Mouse (Mus musculus) small intestine, adult 2 months (tissue): Measurements from ENCODE around the gene Plxdc1.

Experiments
- CTCF ChIP-seq: fragments of 200-500 bp; IDR thresholded peaks from 2 replicates; pipeline ENCODE4 v1.5.1; 2012; ENCODE audit warnings: low read depth, mild to moderate bottlenecking, control low read depth, inconsistent platforms, low read length, moderate library complexity, mixed read lengths; ENCODE audit not compliant: insufficient replicate concordance, insufficient read length; ENCODE audit errors: extremely low read depth
- POLR2A ChIP-seq: fragments of 200-500 bp; IDR thresholded peaks from 2 replicates; pipeline ENCODE4 v1.6.1; 2012; ENCODE audit warnings: low read depth, mild to moderate bottlenecking, control low read depth, inconsistent platforms, low read length, moderate library complexity

DNA sequence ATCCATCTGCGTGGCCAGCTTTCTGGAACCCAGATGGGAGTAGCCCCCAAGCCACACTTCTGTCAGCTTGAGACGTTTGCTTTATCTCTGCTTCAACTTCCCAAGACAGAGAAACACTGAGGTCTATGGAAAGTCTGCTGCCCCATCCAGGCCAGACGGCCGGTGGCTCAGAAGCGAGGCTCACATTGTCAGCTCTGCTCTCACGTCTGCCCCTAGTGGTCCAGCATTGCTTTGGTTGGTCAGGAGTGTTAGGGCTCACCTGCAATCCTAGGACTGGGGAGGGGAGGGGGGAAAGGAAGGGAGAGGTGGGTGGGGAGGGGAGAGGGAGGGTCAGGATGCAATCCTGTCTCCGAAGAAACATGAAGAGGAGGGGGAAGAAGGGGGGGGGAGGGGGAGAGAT is 38.8 kb downstream of the Plxdc1 start:
- TF ChIP-seq POLR2A (no peak), CTCF (peak; percentile 32; the same call in 1 of the 2 replicates)
